Mouse (Mus musculus): ENCODE data around the gene Taar5. TPM values are rescaled to one million over a fixed set of nuclear protein-coding genes. Genes with fewer than 3 reads are reported as not detected.

Gene Taar5
- polyA plus RNA-seq, 1 experiment from 2014 or later, result not detected

DNA sequence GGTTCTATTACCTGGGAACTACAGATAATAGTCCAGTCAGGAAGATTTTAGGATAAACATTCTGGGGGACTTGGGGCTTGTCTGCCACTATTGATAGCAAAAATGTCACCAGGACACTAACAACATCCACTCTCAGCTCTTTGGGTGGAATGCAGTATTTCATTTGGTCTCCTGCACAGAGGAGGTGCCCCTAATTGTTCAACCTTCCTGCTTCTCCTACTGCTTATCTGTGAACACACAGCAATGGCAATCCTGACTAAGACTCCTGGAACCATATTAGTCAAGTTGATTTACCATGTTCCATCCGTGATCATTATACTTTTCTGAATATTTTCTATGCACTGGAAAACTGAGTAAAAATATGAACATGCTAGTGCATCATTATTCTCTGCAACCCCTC, 37.6 kb downstream of the Taar5 start:
- no peak overlapping the region for H3K4me2 ChIP-seq
- H3K27me3 ChIP-seq (replicated peaks), result no peaks in the 10 kb centered on the region
- H3K4me1 ChIP-seq (replicated peaks), result no peaks in the 10 kb centered on the region
- H3K27ac ChIP-seq (ENCODE audit: poor library complexity, severe bottlenecking), result no peak overlapping the region
- no peaks in the 10 kb centered on the region for H3K36me3 ChIP-seq
- no peak overlapping the region for H3K4me3 ChIP-seq
- H3K9ac ChIP-seq, result no peak overlapping the region
- 71% methylated on average over 1 of the region's 1 CpGs for WGBS
- H3K9me3 ChIP-seq (replicated peaks), result no peaks in the 10 kb centered on the region
- ATAC-seq (ENCODE audit: insufficient number of reproducible peaks, low FRiP score), result no peak

Other genes starting within 250 kb of the Taar5 start
- 97.0 and 101 TPM in 2 replicates for gene Rps12, start 183.4 kb upstream of the Taar5 start, polyA plus RNA-seq (2016; fragmentation: Nextera tagmentation; extraction: Ambion mirVana)
- gene Slc18b1, start 173.7 kb upstream of the Taar5 start, polyA plus RNA-seq (2016; fragmentation: Nextera tagmentation; extraction: Ambion mirVana), result 6.6 and 9.5 TPM in 2 replicates
- not detected in 2 replicates for gene Vnn3, start 119.2 kb upstream of the Taar5 start, polyA plus RNA-seq (2016; fragmentation: Nextera tagmentation; extraction: Ambion mirVana)
- 6.9 and 7.0 TPM in 2 replicates for gene Vnn1, start 76.0 kb upstream of the Taar5 start, polyA plus RNA-seq (2016; fragmentation: Nextera tagmentation; extraction: Ambion mirVana)
- not detected in 2 replicates for gene Taar1, start 50.4 kb upstream of the Taar5 start, polyA plus RNA-seq (2016; fragmentation: Nextera tagmentation; extraction: Ambion mirVana)
- gene Taar2, start 32.1 kb upstream of the Taar5 start, polyA plus RNA-seq (2016; fragmentation: Nextera tagmentation; extraction: Ambion mirVana), result not detected in 2 replicates
- gene Taar3, start 21.1 kb upstream of the Taar5 start, polyA plus RNA-seq (2016; fragmentation: Nextera tagmentation; extraction: Ambion mirVana), result not detected in 2 replicates
- gene Taar4, start 10.2 kb upstream of the Taar5 start, polyA plus RNA-seq (2016; fragmentation: Nextera tagmentation; extraction: Ambion mirVana), result not detected in 2 replicates
- gene Taar6, start 14.9 kb downstream of the Taar5 start, polyA plus RNA-seq (2016; fragmentation: Nextera tagmentation; extraction: Ambion mirVana), result not detected in 2 replicates
- gene Taar7a, start 22.8 kb downstream of the Taar5 start, polyA plus RNA-seq (2016; fragmentation: Nextera tagmentation; extraction: Ambion mirVana), result not detected in 2 replicates
- not detected in 2 replicates for gene Taar7b, start 29.2 kb downstream of the Taar5 start, polyA plus RNA-seq (2016; fragmentation: Nextera tagmentation; extraction: Ambion mirVana)
- gene Taar7d, start 56.5 kb downstream of the Taar5 start, polyA plus RNA-seq (2016; fragmentation: Nextera tagmentation; extraction: Ambion mirVana), result not detected in 2 replicates
- gene Taar7e, start 66.9 kb downstream of the Taar5 start, polyA plus RNA-seq (2016; fragmentation: Nextera tagmentation; extraction: Ambion mirVana), result not detected in 2 replicates
- not detected in 2 replicates for gene Taar7f, start 78.8 kb downstream of the Taar5 start, polyA plus RNA-seq (2016; fragmentation: Nextera tagmentation; extraction: Ambion mirVana)
- gene Taar8a, start 105.8 kb downstream of the Taar5 start, polyA plus RNA-seq (2016; fragmentation: Nextera tagmentation; extraction: Ambion mirVana), result not detected in 2 replicates
- gene Taar8b, start 121.6 kb downstream of the Taar5 start, polyA plus RNA-seq (2016; fragmentation: Nextera tagmentation; extraction: Ambion mirVana), result not detected in 2 replicates
- not detected in 2 replicates for gene Taar8c, start 131.2 kb downstream of the Taar5 start, polyA plus RNA-seq (2016; fragmentation: Nextera tagmentation; extraction: Ambion mirVana)
- gene Taar9, start 138.8 kb downstream of the Taar5 start, polyA plus RNA-seq (2016; fragmentation: Nextera tagmentation; extraction: Ambion mirVana), result not detected in 2 replicates
- gene Stx7, start 178.6 kb downstream of the Taar5 start, polyA plus RNA-seq (2016; fragmentation: Nextera tagmentation; extraction: Ambion mirVana), result 86.9 and 92.5 TPM in 2 replicates